Mouse (Mus musculus) layer of hippocampus, adult 2 months (tissue): ENCODE data around the gene Dpt. TPM values are rescaled to one million over a fixed set of nuclear protein-coding genes. Genes with fewer than 3 reads are reported as not detected.
A peak's percentile ranks its signal among the peaks of the same experiment; 100 is the strongest.
"Not testable (repeated sequence)": the region's sequence is repeated elsewhere in the genome, so short reads cannot be mapped to it uniquely, and the experiment has no call there.

Source experiments
- DNase-seq, 2 experiments: peaks; one replicate each; pipeline ENCODE4 v3.0.0; 2022; ENCODE audit warnings: low spot score in 2 of 2
- H3K27ac ChIP-seq: fragments of 200-600 bp; 2 replicates; pipeline ENCODE4 v1.8.1; 2022
- H3K4me3 ChIP-seq: fragments of 200-600 bp; 2 replicates; pipeline ENCODE4 v1.8.1; 2022; ENCODE audit warnings: mild to moderate bottlenecking
- CTCF ChIP-seq: fragments of 200-600 bp; conservative IDR thresholded peaks from 2 replicates; pipeline ENCODE4 v1.8.1; 2022; ENCODE audit warnings: antibody characterized with exemption, mild to moderate bottlenecking, moderate library complexity
- long read RNA-seq, 2 experiments: library from polyadenylated mRNA; stranded (forward); transcript quantifications; one replicate each; pipeline ENCODE4 v2.0.0; 2021; ENCODE audit warnings: borderline mapping rate in 2 of 2
- total RNA-seq, 2 experiments: library from RNA; stranded (reverse); gene quantifications; 2 replicates each; pipeline ENCODE4 v1.2.3; 2021

The Dpt gene
- total RNA-seq = not detected
- long read RNA-seq, experiment 1 = 0 reads
- long read RNA-seq, experiment 2, partial matches to known transcripts = 0 of 1 reads
- long read RNA-seq, experiment 2, other reads (novel, unspliced or antisense) = 0 of 1 reads

- no peak for TF ChIP-seq CTCF
- H3K27ac ChIP-seq = no peak within 1 kb of the TSS
- DNase-seq = no peak
- no peak within 1 kb of the TSS for H3K4me3 ChIP-seq
Observed at GRCm38 (mm10) chr1:164796471-164796870, at the start of gene Dpt. Dpt (plus strand) TSS chr1:164796644.

- TF ChIP-seq CTCF = no peak
- no peak overlapping the region for H3K4me3 ChIP-seq
- DNase-seq = peak; percentile 61 to 78
- H3K27ac ChIP-seq = peak overlapping the region; percentile 88
Observed at GRCm38 (mm10) chr1:164753736-164754135, 42.7 kb upstream of the Dpt start.

- H3K27ac ChIP-seq = peak overlapping the region; percentile 88
- H3K4me3 ChIP-seq = no peak overlapping the region
- TF ChIP-seq CTCF = no peak
- peak; percentile 35 to 47 for DNase-seq
Observed at GRCm38 (mm10) chr1:164755671-164756070, 40.8 kb upstream of the Dpt start.

GRCm38 (mm10) chr1:164756951-164757350, 39.5 kb upstream of the Dpt start:
- no peak for TF ChIP-seq CTCF
- H3K27ac ChIP-seq = peak overlapping the region; percentile 88
- no peak for DNase-seq
- no peak overlapping the region for H3K4me3 ChIP-seq

GRCm38 (mm10) chr1:164758401-164758800, 38.0 kb upstream of the Dpt start:
- no peak for TF ChIP-seq CTCF
- DNase-seq = no peak
- Histone ChIP-seq H3K4me3 (no peak overlapping the region), H3K27ac (peak overlapping the region; percentile 88)

- H3K27ac ChIP-seq = no peak overlapping the region
- no peak overlapping the region for H3K4me3 ChIP-seq
- TF ChIP-seq CTCF = peak; percentile 65
- DNase-seq = no peak
Observed at GRCm38 (mm10) chr1:164762276-164762675, 34.2 kb upstream of the Dpt start.

- no peak for TF ChIP-seq CTCF
Observed at GRCm38 (mm10) chr1:164766646-164767045, 29.8 kb upstream of the Dpt start.

GRCm38 (mm10) chr1:164770611-164771010, 25.8 kb upstream of the Dpt start:
- Histone ChIP-seq H3K4me3 (no peak overlapping the region), H3K27ac (peak overlapping the region; percentile 85)
- DNase-seq = peak; percentile 70 to 83
- no peak for TF ChIP-seq CTCF

More at GRCm38 (mm10) chr1:164766646-164767045, 29.8 kb upstream of the Dpt start:
- no peak for DNase-seq
- H3K27ac ChIP-seq = peak overlapping the region; percentile 68
- no peak overlapping the region for H3K4me3 ChIP-seq

- no peak overlapping the region for H3K4me3 ChIP-seq
- 0 out of 2 replicates have a peak overlapping the region, but pooled peaks have one; percentile 39 for H3K27ac ChIP-seq
- no peak for TF ChIP-seq CTCF
- no peak for DNase-seq
Observed at GRCm38 (mm10) chr1:164780851-164781510, 15.5 kb upstream of the Dpt start.

- Histone ChIP-seq H3K4me3 (no peak overlapping the region), H3K27ac (no peak overlapping the region)
- DNase-seq = no peak
- no peak for TF ChIP-seq CTCF
Observed at GRCm38 (mm10) chr1:164786165-164786564, 10.3 kb upstream of the Dpt start.

GRCm38 (mm10) chr1:164787771-164788170, 8.7 kb upstream of the Dpt start:
- Histone ChIP-seq H3K27ac (peak overlapping the region; percentile 69), H3K4me3 (no peak overlapping the region)
- peak; percentile 68 to 76 for DNase-seq
- no peak for TF ChIP-seq CTCF

- Histone ChIP-seq H3K4me3 (no peak overlapping the region), H3K27ac (peak overlapping the region; percentile 69)
- no peak for TF ChIP-seq CTCF
- DNase-seq = no peak
Observed at GRCm38 (mm10) chr1:164788292-164788691, 8.2 kb upstream of the Dpt start.

- DNase-seq, H3K4me3 ChIP-seq, H3K27ac ChIP-seq: not testable (repeated sequence)
Observed at GRCm38 (mm10) chr1:164790296-164790695, 6.1 kb upstream of the Dpt start.

GRCm38 (mm10) chr1:164793049-164793448, 3.4 kb upstream of the Dpt start:
- DNase-seq = no peak
- H3K4me3 ChIP-seq = no peak overlapping the region
- H3K27ac ChIP-seq = no peak overlapping the region
- no peak for TF ChIP-seq CTCF
